Mouse (Mus musculus) testis, adult 2 months (tissue): ENCODE measurements around the gene Zmiz2. TPM values are rescaled to one million over a fixed set of nuclear protein-coding genes. Genes with fewer than 3 reads are reported as not detected.

Experiments used
- H3K27ac ChIP-seq: fragments of 200-500 bp; 2 replicates; pipeline ENCODE4 v1.5.1; 2012; ENCODE audit warnings: low read depth, low read length; ENCODE audit not compliant: control insufficient read depth, insufficient read depth
- H3K27me3 ChIP-seq: fragments of 200-500 bp; 2 replicates; pipeline ENCODE4 v1.6.1; 2012; ENCODE audit warnings: mild to moderate bottlenecking, low read length, moderate library complexity; ENCODE audit not compliant: control insufficient read depth, insufficient read depth
- H3K36me3 ChIP-seq: fragments of 200-500 bp; 2 replicates; pipeline ENCODE4 v1.6.1; 2012; ENCODE audit warnings: mild to moderate bottlenecking, low read length; ENCODE audit not compliant: control insufficient read depth, insufficient read depth
- H3K4me1 ChIP-seq: fragments of 200-500 bp; 2 replicates; pipeline ENCODE4 v1.6.1; 2012; ENCODE audit warnings: low read length; ENCODE audit not compliant: control insufficient read depth, insufficient read depth
- H3K4me3 ChIP-seq: fragments of 200-500 bp; 2 replicates; pipeline ENCODE4 v1.5.1; 2012; ENCODE audit warnings: low read depth, mild to moderate bottlenecking, low read length, moderate library complexity, mixed read lengths; ENCODE audit not compliant: control insufficient read depth
- CTCF ChIP-seq: fragments of 200-500 bp; IDR thresholded peaks from 2 replicates; pipeline ENCODE4 v1.5.1; 2012; ENCODE audit warnings: low read depth, mild to moderate bottlenecking, inconsistent platforms, low read length, moderate library complexity; ENCODE audit not compliant: control insufficient read depth, insufficient read depth, insufficient replicate concordance
- POLR2A ChIP-seq: fragments of 200-500 bp; IDR thresholded peaks from 2 replicates; pipeline ENCODE4 v1.6.1; 2012; ENCODE audit warnings: low read depth, mild to moderate bottlenecking, inconsistent platforms, low read length, moderate library complexity; ENCODE audit not compliant: control insufficient read depth
- polyA plus RNA-seq: library from polyadenylated mRNA; depleted of rRNA; stranded (reverse); fragments of >200 nt; gene quantifications from 2 replicates; pipeline ENCODE4 v1.2.3, GENCODE M21; 2012; rRNA removed

Zmiz2 gene
- polyA plus RNA-seq = 159 and 160 TPM in 2 replicates

DNA sequence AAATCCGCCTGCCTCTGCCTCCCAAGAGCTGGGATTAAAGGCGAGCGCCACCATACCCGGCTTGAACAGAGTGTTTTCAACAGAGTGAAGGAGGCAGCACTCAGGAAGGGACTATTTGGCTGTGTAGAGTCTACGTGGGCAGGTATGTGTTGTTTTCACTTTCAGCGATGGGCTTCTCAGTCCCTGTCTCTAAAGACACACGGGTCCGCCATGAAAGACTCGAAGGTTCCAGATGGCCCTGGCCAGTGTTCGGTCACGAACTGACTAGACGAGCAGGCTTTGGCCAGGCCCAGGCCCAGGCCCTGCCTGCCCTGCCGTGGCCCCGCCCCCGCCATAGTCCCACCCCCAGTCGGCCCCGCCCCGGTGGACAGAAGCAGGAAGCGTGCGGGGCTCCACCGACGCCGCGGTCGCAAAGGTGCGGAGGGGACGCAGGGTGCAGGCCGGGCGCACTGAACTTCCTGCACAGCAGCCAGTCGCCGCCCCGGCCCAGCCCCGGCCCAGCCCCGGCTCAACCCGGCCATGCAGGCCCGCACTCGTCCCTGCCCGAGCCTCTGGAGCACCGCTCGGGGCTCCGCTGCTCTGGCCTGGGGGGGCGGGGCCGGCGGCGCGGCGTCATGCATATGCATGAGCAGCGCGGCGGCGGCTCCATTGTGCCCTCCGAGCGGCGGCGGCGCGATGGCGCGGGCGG, at the start of gene Zmiz2:
TSS of gene Zmiz2 (plus strand) at position 349 of the 688 bp plus-strand sequence.
- Histone ChIP-seq H3K4me1 (peaks cover 3% of the 10 kb centered on the region; the same call in 1 of the 2 replicates), H3K27ac (peak within 1 kb of the TSS; percentile 97)
- no peak for TF ChIP-seq CTCF
- peak; percentile 59 for TF ChIP-seq POLR2A

DNA sequence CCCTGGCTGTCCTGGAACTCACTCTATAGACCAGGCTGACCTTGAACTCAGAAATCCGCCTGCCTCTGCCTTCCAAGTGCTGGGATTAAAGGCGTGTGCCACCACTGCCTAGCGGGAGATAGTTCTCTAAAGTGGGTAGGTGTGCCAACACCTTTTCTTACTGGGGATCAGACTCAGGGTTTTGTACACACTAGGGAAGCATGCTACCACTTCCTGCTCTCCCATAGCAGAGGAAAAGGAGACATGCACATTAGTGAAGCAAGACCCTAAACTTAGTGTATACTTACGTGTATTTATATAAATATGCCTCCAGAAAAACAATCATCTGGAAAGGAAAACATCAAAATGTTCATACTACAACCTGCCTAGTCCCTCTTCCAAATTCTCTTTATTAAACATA, 42.9 kb upstream of the Zmiz2 start:
- peaks cover 1% of the 10 kb centered on the region for H3K36me3 ChIP-seq
- TF ChIP-seq POLR2A (no peak), CTCF (no peak)

More for the DNA sequence above, at the start of gene Zmiz2:
- H3K4me3 ChIP-seq = peak within 1 kb of the TSS; percentile 99
- H3K27me3 ChIP-seq = no peaks in the 10 kb centered on the region
- no peaks in the 10 kb centered on the region; the same call in 1 of the 2 replicates for H3K36me3 ChIP-seq

DNA sequence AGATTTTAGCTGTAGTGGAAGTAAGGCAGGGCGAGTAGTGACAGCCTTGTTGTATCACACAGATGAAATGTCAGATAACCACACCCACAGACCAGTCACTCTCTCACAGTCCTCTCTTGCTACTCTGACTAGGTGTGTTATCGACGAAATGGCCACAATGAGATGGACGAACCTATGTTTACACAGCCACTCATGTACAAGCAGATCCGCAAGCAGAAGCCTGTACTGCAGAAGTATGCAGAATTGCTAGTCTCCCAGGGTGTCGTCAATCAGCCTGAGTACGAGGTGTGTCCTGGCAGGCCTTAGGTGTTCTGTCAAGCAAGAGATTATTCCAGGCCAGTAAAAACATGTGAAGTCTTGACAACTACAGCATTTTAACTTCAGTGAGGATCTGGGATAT, 41.9 kb upstream of the Zmiz2 start:
- Histone ChIP-seq H3K27me3 (no peaks in the 10 kb centered on the region), H3K4me1 (no peaks in the 10 kb centered on the region), H3K4me3 (no peak overlapping the region), H3K27ac (no peak overlapping the region), H3K36me3 (peaks cover 1% of the 10 kb centered on the region)
- TF ChIP-seq POLR2A (no peak), CTCF (no peak)

More for the DNA sequence above, 42.9 kb upstream of the Zmiz2 start:
- H3K4me1 ChIP-seq = no peaks in the 10 kb centered on the region
- no peaks in the 10 kb centered on the region for H3K27me3 ChIP-seq
- H3K27ac ChIP-seq = no peak overlapping the region
- H3K4me3 ChIP-seq = no peak overlapping the region

DNA sequence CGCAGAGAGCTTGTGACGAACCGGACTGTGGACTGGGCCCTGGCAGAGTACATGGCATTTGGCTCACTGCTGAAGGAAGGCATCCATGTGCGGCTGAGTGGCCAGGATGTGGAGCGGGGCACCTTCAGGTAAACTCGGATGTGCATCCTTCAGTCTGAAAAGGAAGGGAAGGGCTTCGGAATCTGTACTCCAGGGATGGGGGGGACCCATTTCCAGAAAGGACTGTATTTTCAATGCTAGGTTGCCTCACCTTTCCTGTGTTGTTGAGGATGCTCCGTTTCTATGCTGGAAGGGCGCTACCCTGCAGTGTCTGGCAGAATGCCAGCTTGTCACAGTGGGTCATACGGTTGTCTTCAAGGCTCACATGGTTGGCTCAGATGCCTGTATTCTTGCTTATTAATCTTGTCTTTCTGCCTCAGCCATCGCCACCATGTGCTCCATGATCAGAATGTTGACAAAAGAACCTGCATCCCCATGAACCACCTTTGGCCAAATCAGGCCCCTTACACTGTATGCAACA, 40.1 kb upstream of the Zmiz2 start:
- Histone ChIP-seq H3K27me3 (no peaks in the 10 kb centered on the region), H3K27ac (no peak overlapping the region), H3K4me1 (no peaks in the 10 kb centered on the region), H3K4me3 (no peak overlapping the region), H3K36me3 (peaks cover 1% of the 10 kb centered on the region)
- no peak for TF ChIP-seq POLR2A
- TF ChIP-seq CTCF = no peak

DNA sequence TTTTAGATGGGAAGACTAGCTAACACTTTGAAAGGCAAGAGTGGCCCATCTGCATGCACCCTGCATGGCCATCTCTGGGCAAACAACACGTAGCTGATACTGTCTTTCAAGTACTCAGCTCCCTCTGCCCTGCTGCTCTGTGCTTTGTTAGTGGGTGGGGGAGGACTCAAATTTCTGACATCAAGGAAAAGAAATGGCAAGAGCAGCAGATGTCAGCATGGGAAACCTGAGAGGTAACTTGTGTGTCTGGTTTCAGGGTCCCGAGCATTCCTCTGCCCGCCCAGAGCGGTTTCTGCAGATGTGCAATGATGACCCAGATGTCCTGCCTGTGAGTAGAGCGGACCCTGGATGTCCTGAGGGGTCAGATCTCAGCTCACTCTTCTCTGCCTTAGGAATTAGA, 39.3 kb upstream of the Zmiz2 start:
- no peaks in the 10 kb centered on the region for H3K27me3 ChIP-seq
- no peak overlapping the region for H3K27ac ChIP-seq
- no peaks in the 10 kb centered on the region for H3K4me1 ChIP-seq
- TF ChIP-seq CTCF (no peak), POLR2A (no peak)
- peaks cover 1% of the 10 kb centered on the region for H3K36me3 ChIP-seq
- H3K4me3 ChIP-seq = no peak overlapping the region

DNA sequence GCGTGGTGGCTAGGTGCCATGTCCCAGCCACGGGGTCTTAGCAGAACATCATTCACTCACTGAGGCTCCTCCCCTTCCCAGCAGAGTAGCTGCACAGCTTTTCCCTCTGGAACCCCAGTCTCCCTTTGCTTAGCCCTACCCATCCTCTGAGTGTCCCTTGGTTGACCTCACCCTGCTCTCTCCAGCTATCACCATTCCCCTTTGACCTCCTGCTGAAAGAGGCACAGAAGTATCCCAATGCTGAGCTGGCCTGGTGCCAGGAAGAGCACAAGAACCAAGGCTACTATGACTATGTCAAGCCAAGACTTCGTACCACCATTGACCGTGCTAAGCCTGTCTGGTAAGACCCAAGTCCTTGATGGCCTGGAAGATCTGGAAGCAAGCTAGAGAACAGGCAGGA, 33.8 kb upstream of the Zmiz2 start:
- TF ChIP-seq POLR2A = no peak
- no peak overlapping the region for H3K27ac ChIP-seq
- H3K27me3 ChIP-seq = no peaks in the 10 kb centered on the region
- no peak overlapping the region for H3K4me3 ChIP-seq
- peaks cover 3% of the 10 kb centered on the region for H3K36me3 ChIP-seq
- H3K4me1 ChIP-seq = no peaks in the 10 kb centered on the region

DNA sequence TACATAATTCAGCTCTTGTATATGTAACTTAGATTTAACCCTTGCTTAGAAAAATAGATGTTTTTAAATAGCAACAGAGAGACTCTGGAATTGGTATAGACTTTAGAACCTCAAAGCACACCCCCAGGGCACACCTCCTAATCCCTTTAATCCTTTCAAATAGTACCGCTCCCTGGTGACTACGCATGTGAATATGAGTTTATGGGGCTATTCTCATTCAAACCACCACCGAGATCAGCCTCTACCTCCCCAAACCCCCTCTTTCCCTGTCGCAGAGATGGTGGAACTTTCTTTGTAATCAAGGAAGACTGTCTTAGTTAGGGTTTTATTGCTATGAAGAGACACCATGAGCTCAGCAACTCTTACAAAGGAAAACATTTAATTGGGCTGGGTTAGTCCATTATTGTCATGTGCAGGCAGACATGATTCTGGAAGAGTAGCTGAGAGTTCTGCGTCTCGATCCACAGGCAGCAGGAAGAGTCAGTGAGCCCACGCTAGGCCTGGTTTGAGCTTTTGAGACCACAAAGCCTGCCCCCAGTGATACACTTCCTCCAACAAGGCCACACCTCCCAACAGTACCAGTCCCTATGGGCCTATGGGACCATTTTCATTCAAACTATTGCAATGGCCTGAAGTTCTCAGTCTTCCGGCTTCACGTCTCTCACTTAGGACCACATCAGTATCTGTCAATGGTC, 24.1 kb upstream of the Zmiz2 start:
- H3K27me3 ChIP-seq = no peaks in the 10 kb centered on the region
- H3K4me3 ChIP-seq = no peak overlapping the region
- TF ChIP-seq CTCF (no peak), POLR2A (no peak)
- no peaks in the 10 kb centered on the region for H3K36me3 ChIP-seq
- H3K4me1 ChIP-seq = peaks cover 2% of the 10 kb centered on the region; the same call in 1 of the 2 replicates
- no peak overlapping the region for H3K27ac ChIP-seq
